Mouse (Mus musculus) midbrain, embryonic 15.5 days (tissue): ENCODE results near the gene Evc. TPM values are rescaled to one million over a fixed set of nuclear protein-coding genes. Genes with fewer than 3 reads are reported as not detected.

Experiments used
- polyA plus RNA-seq: library from polyadenylated mRNA; unstranded; fragments of >200 nt; fragmentation: Nextera tagmentation; extraction: Ambion mirVana; gene quantifications from 2 replicates; pipeline ENCODE4 v1.2.1, GENCODE M21; 2015

The Evc gene
- polyA plus RNA-seq, 1 experiment from 2014 or later, result 4.4 TPM

Other genes starting within 250 kb of the Evc start
- 945 and 977 TPM in 2 replicates for gene Crmp1, start 95.0 kb downstream of the Evc start, polyA plus RNA-seq
- gene Evc2, start 1.6 kb upstream of the Evc start, polyA plus RNA-seq, result 5.5 and 7.2 TPM in 2 replicates